Mouse (Mus musculus): Measurements from ENCODE around the gene Kmt2c. TPM values are rescaled to one million over a fixed set of nuclear protein-coding genes. Genes with fewer than 3 reads are reported as not detected.

Gene Kmt2c
- total RNA-seq, 1 experiment, result 50.6 TPM

- Histone ChIP-seq H3K9ac (ENCODE audit: insufficient read depth, low read depth, low read length, poor library complexity, severe bottlenecking) (peak overlapping the region; percentile 47; the same call in 1 of the 2 replicates), H3K27ac (ENCODE audit: insufficient read depth, low read depth, low read length, poor library complexity, severe bottlenecking) (no peak overlapping the region), H3K4me1 (ENCODE audit: control insufficient read depth in 2 of 2, insufficient read depth in 2 of 2, low read length in 2 of 2, poor library complexity in 1 of 2) (peaks cover 15 to 18% of the 10 kb centered on the region in 2 experiments), H3K4me3 (ENCODE audit: insufficient read depth in 1 of 2, low read depth in 1 of 2, low read length in 2 of 2, poor library complexity in 1 of 2, severe bottlenecking in 1 of 2) (no peak overlapping the region), H3K36me3 (ENCODE audit: control insufficient read depth, insufficient read depth, low read length, poor library complexity, severe bottlenecking) (no peaks in the 10 kb centered on the region), H3K9me3 (ENCODE audit: control insufficient read depth, insufficient read depth, low read depth, low read length) (no peaks in the 10 kb centered on the region)
- no peak for DNase-seq (ENCODE audit: low read depth, low spot score)
- in situ Hi-C loops (cut with MboI; ENCODE audit: low sequenced_read_pairs in 2 of 2, unreplicated experiment in 2 of 2), result no loop called here
- TF ChIP-seq ZNF384 (IDR thresholded peaks at IDR 0.05; ENCODE audit: low read depth, low read length) (no peak), HCFC1 (IDR thresholded peaks at IDR 0.05; ENCODE audit: borderline replicate concordance, insufficient read depth, low read length) (no peak), ZC3H11A (IDR thresholded peaks at IDR 0.05; ENCODE audit: borderline replicate concordance, low read depth, low read length) (no peak), CHD2 (IDR thresholded peaks at IDR 0.05; ENCODE audit: low read depth, low read length) (no peak), MAFK (IDR thresholded peaks at IDR 0.05; ENCODE audit: insufficient read depth, low read depth, low read length) (no peak)
These were observed 37.0 kb upstream of the Kmt2c start for GRCm38 (mm10) chr5:25535566-25535965.

GRCm38 (mm10) chr5:25533298-25533697, 34.7 kb upstream of the Kmt2c start:
- Histone ChIP-seq H3K36me3 (ENCODE audit: control insufficient read depth, insufficient read depth, low read length, poor library complexity, severe bottlenecking) (no peaks in the 10 kb centered on the region), H3K4me3 (ENCODE audit: insufficient read depth in 1 of 2, low read depth in 1 of 2, low read length in 2 of 2, poor library complexity in 1 of 2, severe bottlenecking in 1 of 2) (no peak overlapping the region), H3K4me1 (ENCODE audit: control insufficient read depth in 2 of 2, insufficient read depth in 2 of 2, low read length in 2 of 2, poor library complexity in 1 of 2) (peaks cover 17 to 18% of the 10 kb centered on the region in 2 experiments), H3K9ac (ENCODE audit: insufficient read depth, low read depth, low read length, poor library complexity, severe bottlenecking) (no peak overlapping the region), H3K27ac (ENCODE audit: insufficient read depth, low read depth, low read length, poor library complexity, severe bottlenecking) (peak overlapping the region; percentile 81), H3K9me3 (ENCODE audit: control insufficient read depth, insufficient read depth, low read depth, low read length) (no peaks in the 10 kb centered on the region)
- TF ChIP-seq ZNF384 (IDR thresholded peaks at IDR 0.05; ENCODE audit: low read depth, low read length), result peak; percentile 95
- TF ChIP-seq ZC3H11A (IDR thresholded peaks at IDR 0.05; ENCODE audit: borderline replicate concordance, low read depth, low read length), result no peak
- TF ChIP-seq CHD2 (IDR thresholded peaks at IDR 0.05; ENCODE audit: low read depth, low read length), result peak; percentile 73; the same call in 1 of the 2 replicates
- TF ChIP-seq HCFC1 (IDR thresholded peaks at IDR 0.05; ENCODE audit: borderline replicate concordance, insufficient read depth, low read length), result no peak
- TF ChIP-seq MAFK (IDR thresholded peaks at IDR 0.05; ENCODE audit: insufficient read depth, low read depth, low read length), result peak; percentile 32; the same call in 1 of the 2 replicates
- DNase-seq (ENCODE audit: low read depth, low spot score), result peak; percentile 92
- in situ Hi-C loops (cut with MboI; ENCODE audit: low sequenced_read_pairs in 2 of 2, unreplicated experiment in 2 of 2), result no loop called here

GRCm38 (mm10) chr5:25532256-25533147, 33.9 kb upstream of the Kmt2c start:
- TF ChIP-seq CHD2 (IDR thresholded peaks at IDR 0.05; ENCODE audit: low read depth, low read length), result no peak
- TF ChIP-seq ZNF384 (IDR thresholded peaks at IDR 0.05; ENCODE audit: low read depth, low read length), result peak; percentile 55; the same call in 1 of the 2 replicates
- no peaks in the 10 kb centered on the region for H3K36me3 ChIP-seq (ENCODE audit: control insufficient read depth, insufficient read depth, low read length, poor library complexity, severe bottlenecking)
- H3K9me3 ChIP-seq (ENCODE audit: control insufficient read depth, insufficient read depth, low read depth, low read length), result no peaks in the 10 kb centered on the region
- peaks cover 17 to 20% of the 10 kb centered on the region in 2 experiments for H3K4me1 ChIP-seq (ENCODE audit: control insufficient read depth in 2 of 2, insufficient read depth in 2 of 2, low read length in 2 of 2, poor library complexity in 1 of 2)
- DNase-seq (ENCODE audit: low read depth, low spot score), result no peak
- peak overlapping the region; percentile 26 to 42; a peak in 3 of 4 replicates for H3K4me3 ChIP-seq (ENCODE audit: insufficient read depth in 1 of 2, low read depth in 1 of 2, low read length in 2 of 2, poor library complexity in 1 of 2, severe bottlenecking in 1 of 2)
- H3K27ac ChIP-seq (ENCODE audit: insufficient read depth, low read depth, low read length, poor library complexity, severe bottlenecking), result peak overlapping the region; percentile 90
- H3K9ac ChIP-seq (ENCODE audit: insufficient read depth, low read depth, low read length, poor library complexity, severe bottlenecking), result peak overlapping the region; percentile 46; the same call in 1 of the 2 replicates
- in situ Hi-C loops (cut with MboI; ENCODE audit: low sequenced_read_pairs in 2 of 2, unreplicated experiment in 2 of 2), result no loop called here

- H3K27ac ChIP-seq (ENCODE audit: insufficient read depth, low read depth, low read length, poor library complexity, severe bottlenecking), result no peak overlapping the region; the same call in 1 of the 2 replicates
- peaks cover 19 to 22% of the 10 kb centered on the region in 2 experiments for H3K4me1 ChIP-seq (ENCODE audit: control insufficient read depth in 2 of 2, insufficient read depth in 2 of 2, low read length in 2 of 2, poor library complexity in 1 of 2)
- in situ Hi-C loops (cut with MboI; ENCODE audit: low sequenced_read_pairs in 2 of 2, unreplicated experiment in 2 of 2), result no loop called here
- TF ChIP-seq HCFC1 (IDR thresholded peaks at IDR 0.05; ENCODE audit: borderline replicate concordance, insufficient read depth, low read length) (no peak), MAFK (IDR thresholded peaks at IDR 0.05; ENCODE audit: insufficient read depth, low read depth, low read length) (no peak), ZNF384 (IDR thresholded peaks at IDR 0.05; ENCODE audit: low read depth, low read length) (no peak), CHD2 (IDR thresholded peaks at IDR 0.05; ENCODE audit: low read depth, low read length) (no peak)
- peak overlapping the region in 1 of 2 experiments; percentile 96; a peak in 3 of 4 replicates for H3K4me3 ChIP-seq (ENCODE audit: insufficient read depth in 1 of 2, low read depth in 1 of 2, low read length in 2 of 2, poor library complexity in 1 of 2, severe bottlenecking in 1 of 2)
- DNase-seq (ENCODE audit: low read depth, low spot score), result no peak
- no peaks in the 10 kb centered on the region for H3K9me3 ChIP-seq (ENCODE audit: control insufficient read depth, insufficient read depth, low read depth, low read length)
- H3K36me3 ChIP-seq (ENCODE audit: control insufficient read depth, insufficient read depth, low read length, poor library complexity, severe bottlenecking), result no peaks in the 10 kb centered on the region
- no peak overlapping the region for H3K9ac ChIP-seq (ENCODE audit: insufficient read depth, low read depth, low read length, poor library complexity, severe bottlenecking)
These were observed 32.0 kb upstream of the Kmt2c start for GRCm38 (mm10) chr5:25530629-25531028.

Data from ES-E14 (cell line).